Comparison of ENCODE assay signal across 8 mouse cellular contexts in the genomic region with DNA sequence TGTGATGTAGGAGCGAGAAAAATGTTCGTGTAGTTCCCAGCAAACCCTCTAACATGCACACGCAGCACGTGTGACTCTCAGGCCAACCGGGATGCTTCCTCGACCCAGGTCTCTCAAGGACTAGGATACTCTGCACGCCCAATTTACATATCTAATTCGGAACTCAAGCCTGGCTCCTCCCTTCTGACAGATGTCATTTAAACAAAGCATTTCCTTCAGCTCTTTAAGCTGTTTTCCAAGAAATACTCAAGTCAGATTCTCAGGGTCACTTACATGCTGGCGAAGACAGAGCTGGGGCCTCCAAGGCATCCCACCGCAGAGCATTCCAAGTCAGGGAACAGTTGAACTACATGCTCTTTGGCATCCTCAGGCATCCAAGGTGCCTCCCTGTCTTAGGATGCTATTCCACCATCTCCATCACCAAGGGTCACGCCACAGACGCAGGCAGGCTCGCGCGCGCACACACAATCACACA. TPM values are rescaled to one million over a fixed set of nuclear protein-coding genes. Genes with fewer than 3 reads are reported as not detected.
A peak's percentile ranks its signal among the peaks of the same experiment; 100 is the strongest.
DNase-seq lines count a peak whose midpoint lies in the region; ATAC-seq and TF ChIP-seq lines count a peak whose summit lies in the region.

No protein-coding gene starts in this region.

- 4% methylated on average over 16 of the region's 16 CpGs for WGBS in liver, adult 2 months
- WGBS in forebrain, embryonic 12.5 days = 2% methylated on average over 16 of the region's 16 CpGs
- 1% methylated on average over 16 of the region's 16 CpGs for whole genome bisulfite sequencing in limb, embryonic 10.5 days

- no peak for TF ChIP-seq POLR2A in liver, adult 2 months (IDR thresholded peaks at IDR 0.05; ENCODE audit: extremely low read depth, insufficient read depth, low read length)

- H3K4me1 ChIP-seq in liver, adult 2 months (ENCODE audit: control insufficient read depth, insufficient read depth, low read length) = peaks cover 9% of the 10 kb centered on the region
- H3K4me1 ChIP-seq in forebrain, embryonic 12.5 days = peaks cover 26% of the 10 kb centered on the region
- H3K4me1 ChIP-seq in limb, embryonic 10.5 days = peaks cover 18% of the 10 kb centered on the region

- H3K27me3 ChIP-seq in liver, adult 2 months (ENCODE audit: control insufficient read depth, insufficient read depth, low read length) = no peaks in the 10 kb centered on the region
- no peaks in the 10 kb centered on the region for H3K27me3 ChIP-seq in forebrain, embryonic 12.5 days
- no peaks in the 10 kb centered on the region for H3K27me3 ChIP-seq in limb, embryonic 10.5 days (ENCODE audit: low read depth, poor library complexity, severe bottlenecking)

- DNase-seq in liver, adult 2 months (ENCODE audit: extremely low read depth, low read depth, low spot score) = peak; percentile 10
- no peak for DNase-seq in liver
- DNase-seq in ZHBTc4 (ENCODE audit: low read depth, low spot score) = peak; percentile 77
- DNase-seq in limb, embryonic 10.5 days (ENCODE audit: low spot score) = peak; percentile 47
- peak; percentile 26 for DNase-seq in neural tube, embryonic 10.5 days (ENCODE audit: extremely low spot score, low spot score)
- DNase-seq in urinary bladder, adult 2 months (ENCODE audit: low spot score) = no peak
- DNase-seq in gastrocnemius, postnatal 36 days = no peak

- H3K9me3 ChIP-seq in forebrain, embryonic 12.5 days = no peaks in the 10 kb centered on the region
- H3K9me3 ChIP-seq in limb, embryonic 10.5 days (replicated peaks) = no peaks in the 10 kb centered on the region

- peak overlapping the region; percentile 95 for H3K4me2 ChIP-seq in forebrain, embryonic 12.5 days

- intact Hi-C loops in gastrocnemius, postnatal 36 days (cut with DNase I) = no loop called here

- H3K27ac ChIP-seq in liver, adult 2 months (replicated peaks; ENCODE audit: insufficient read depth, low read depth, low read length) = no peak overlapping the region
- H3K27ac ChIP-seq in forebrain, embryonic 12.5 days = peak overlapping the region; percentile 74; the same call in 1 of the 2 replicates
- peak overlapping the region; percentile 91 for H3K27ac ChIP-seq in limb, embryonic 10.5 days

- peak overlapping the region; percentile 81 for H3K9ac ChIP-seq in liver, adult 2 months (ENCODE audit: low read depth, low read length)
- peak overlapping the region; percentile 85 for H3K9ac ChIP-seq in forebrain, embryonic 12.5 days

- peaks cover 12% of the 10 kb centered on the region; the same call in 1 of the 2 replicates for H3K79me2 ChIP-seq in liver, adult 2 months (ENCODE audit: control insufficient read depth, insufficient read depth, low read length)

- H3K4me3 ChIP-seq in liver, adult 2 months (ENCODE audit: insufficient read depth, low read depth, low read length) = peak overlapping the region; percentile 79
- peak overlapping the region; percentile 72 for H3K4me3 ChIP-seq in forebrain, embryonic 12.5 days (replicated peaks)
- H3K4me3 ChIP-seq in limb, embryonic 10.5 days = peak overlapping the region; percentile 89

- H3K36me3 ChIP-seq in liver, adult 2 months (ENCODE audit: control insufficient read depth, insufficient read depth, low read length) = peaks cover 13% of the 10 kb centered on the region; the same call in 1 of the 2 replicates
- H3K36me3 ChIP-seq in forebrain, embryonic 12.5 days (replicated peaks) = peaks cover 35% of the 10 kb centered on the region
- H3K36me3 ChIP-seq in limb, embryonic 10.5 days = peaks cover 38% of the 10 kb centered on the region

- no peak for ATAC-seq in forebrain, embryonic 12.5 days (ENCODE audit: low FRiP score)

- no peak for TF ChIP-seq CTCF in liver, adult 2 months (IDR thresholded peaks at IDR 0.05; ENCODE audit: low read depth, low read length)

RNA-seq across cellular contexts. Expression of a gene that starts 1.0 kb away (rescaled TPM):
- total RNA-seq in liver, adult 2 months (2014; rRNA removed) = 2.7 and 4.0 TPM in 2 replicates
- 7.5 and 12.3 TPM in 2 replicates for polyA plus RNA-seq in liver, adult 2 months (2012; rRNA removed)
- 17.1 and 19.6 TPM in 2 replicates for polyA plus RNA-seq in forebrain, embryonic 12.5 days (2016; fragmentation: Nextera tagmentation; extraction: Ambion mirVana)
- polyA plus RNA-seq in limb, embryonic 10.5 days (2016; fragmentation: Nextera tagmentation; extraction: Ambion mirVana) = 25.6 and 27.4 TPM in 2 replicates
- 17.7 and 20.9 TPM in 2 replicates for polyA plus RNA-seq in urinary bladder, adult 2 months (2012; rRNA removed)
- 10 to 100 TPM; 11.1 to 14.7 TPM for total RNA-seq in gastrocnemius, postnatal 36 days (2021)

RNA-seq across cellular contexts. Expression of a gene that starts 40.7 kb away (rescaled TPM):
- 26.8 and 32.4 TPM in 2 replicates for total RNA-seq in liver, adult 2 months (2014; rRNA removed)
- polyA plus RNA-seq in liver, adult 2 months (2012; rRNA removed) = 13.9 and 14.7 TPM in 2 replicates
- polyA plus RNA-seq in forebrain, embryonic 12.5 days (2016; fragmentation: Nextera tagmentation; extraction: Ambion mirVana) = 24.0 and 24.9 TPM in 2 replicates
- polyA plus RNA-seq in limb, embryonic 10.5 days (2016; fragmentation: Nextera tagmentation; extraction: Ambion mirVana) = 17.9 and 22.6 TPM in 2 replicates
- 21.0 and 23.2 TPM in 2 replicates for polyA plus RNA-seq in urinary bladder, adult 2 months (2012; rRNA removed)
- total RNA-seq in gastrocnemius, postnatal 36 days (2021) = 10 to 100 TPM; 33.5 to 34.7 TPM

RNA-seq across cellular contexts. Expression of a gene that starts 53.2 kb away (rescaled TPM):
- total RNA-seq in liver, adult 2 months (2014; rRNA removed) = not detected in 2 replicates
- not detected in 2 replicates for polyA plus RNA-seq in liver, adult 2 months (2012; rRNA removed)
- 0.32 and 0.41 TPM in 2 replicates for polyA plus RNA-seq in forebrain, embryonic 12.5 days (2016; fragmentation: Nextera tagmentation; extraction: Ambion mirVana)
- 0.61 and 1.1 TPM in 2 replicates for polyA plus RNA-seq in limb, embryonic 10.5 days (2016; fragmentation: Nextera tagmentation; extraction: Ambion mirVana)
- polyA plus RNA-seq in urinary bladder, adult 2 months (2012; rRNA removed) = 1.3 and 2.3 TPM in 2 replicates
- 1 to 10 TPM; 1.2 to 1.3 TPM for total RNA-seq in gastrocnemius, postnatal 36 days (2021)

Comparison
In these comparisons a context has a peak if more than half of its experiments do, and no peak if none do; other contexts are left out.
1. DNase-seq: peak in liver, adult 2 months (single experiment), ZHBTc4 (single experiment), limb, embryonic 10.5 days (single experiment) and neural tube, embryonic 10.5 days (single experiment); none in liver (single experiment), urinary bladder, adult 2 months (single experiment) and gastrocnemius, postnatal 36 days (0 of 2).
2. Peak in every context shown above with its lines, with median percentiles within 50 percentile points of each other: H3K4me3 ChIP-seq.